Comparison of ENCODE assay signal across 7 mouse cellular contexts in the genomic region with DNA sequence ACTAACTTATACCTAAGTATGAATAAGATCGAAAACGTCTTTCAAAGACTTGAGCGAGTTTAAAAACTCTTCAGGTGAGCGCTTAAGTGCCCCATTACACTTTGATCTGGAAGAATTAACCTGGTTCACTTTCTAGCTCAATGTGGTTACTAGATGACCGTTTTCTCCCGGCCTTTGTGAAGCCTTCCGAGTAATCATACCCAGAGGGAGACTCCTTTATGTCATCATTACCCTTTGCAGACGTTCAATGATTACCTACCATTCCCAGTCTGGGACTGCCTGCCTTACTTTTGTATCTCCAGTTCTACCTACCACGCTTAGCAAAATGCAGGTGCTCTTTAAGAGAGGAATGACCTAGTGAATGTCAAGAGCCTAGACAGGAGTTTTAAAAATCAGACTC. TPM values are rescaled to one million over a fixed set of nuclear protein-coding genes. Genes with fewer than 3 reads are reported as not detected.
DNase-seq lines count a peak whose midpoint lies in the region; ATAC-seq and TF ChIP-seq lines count a peak whose summit lies in the region.

A gene (plus strand): TSS at position 301 of the 400 bp plus-strand sequence.

- no peaks in the 10 kb centered on the region for H3K9me3 ChIP-seq in erythroblast, embryonic 14.5 days (ENCODE audit: control insufficient read depth, low read length)
- H3K9me3 ChIP-seq in neural tube, embryonic 14.5 days (ENCODE audit: control insufficient read depth, low read length): no peaks in the 10 kb centered on the region

- no peaks in the 10 kb centered on the region for H3K27me3 ChIP-seq in C2C12 (ENCODE audit: control insufficient read depth, insufficient read depth, insufficient read length)
- H3K27me3 ChIP-seq in erythroblast, embryonic 14.5 days (ENCODE audit: control insufficient read depth): no peaks in the 10 kb centered on the region
- H3K27me3 ChIP-seq in neural tube, embryonic 14.5 days (ENCODE audit: control insufficient read depth, insufficient read depth, low read length): no peaks in the 10 kb centered on the region

- H3K27ac ChIP-seq in neural tube, embryonic 14.5 days (ENCODE audit: low read depth, low read length): peak within 1 kb of the TSS; percentile 88

- H3K4me3 ChIP-seq in C2C12 (ENCODE audit: insufficient read depth, poor library complexity, severe bottlenecking): peak within 1 kb of the TSS; percentile 35
- peak within 1 kb of the TSS; percentile 89 for H3K4me3 ChIP-seq in erythroblast, embryonic 14.5 days (replicated peaks)
- peak within 1 kb of the TSS; percentile 41 for H3K4me3 ChIP-seq in neural tube, embryonic 14.5 days (ENCODE audit: low read depth, low read length)

- peaks cover 48% of the 10 kb centered on the region for H3K4me1 ChIP-seq in erythroblast, embryonic 14.5 days (ENCODE audit: control insufficient read depth)
- peaks cover 25% of the 10 kb centered on the region for H3K4me1 ChIP-seq in neural tube, embryonic 14.5 days (ENCODE audit: control insufficient read depth, insufficient read depth, low read length)

- no peak for TF ChIP-seq CTCF in C2C12 (IDR thresholded peaks at IDR 0.05; ENCODE audit: control insufficient read depth, insufficient read depth, insufficient read length)

- peaks cover 31% of the 10 kb centered on the region for H3K79me3 ChIP-seq in C2C12 (ENCODE audit: low read depth)

- intact Hi-C loops in heart, postnatal 25 days (cut with DNase I): loop anchor here (5.0 to 10.0 kb wide), 4 partner anchors 66 to 162 kb away; a partner anchor contains a TSS
- intact Hi-C loops in left cerebral cortex, postnatal 4 days (cut with DNase I): no loop called here

- H3K9ac ChIP-seq in neural tube, embryonic 14.5 days (replicated peaks; ENCODE audit: low read depth, low read length): peak within 1 kb of the TSS; percentile 52

- no peak for ATAC-seq in CD4-positive, CD25-positive, alpha-beta regulatory T cell, adult 4 months
- ATAC-seq in neural tube, embryonic 14.5 days (ENCODE audit: low read depth): no peak

- H3ac ChIP-seq in C2C12 (ENCODE audit: control insufficient read depth, insufficient read length, low read depth): peak within 1 kb of the TSS; percentile 71

- H3K36me3 ChIP-seq in C2C12 (ENCODE audit: control insufficient read depth, insufficient read depth): peaks cover 5% of the 10 kb centered on the region
- H3K36me3 ChIP-seq in erythroblast, embryonic 14.5 days (ENCODE audit: control insufficient read depth): peaks cover 17% of the 10 kb centered on the region
- no peaks in the 10 kb centered on the region for H3K36me3 ChIP-seq in neural tube, embryonic 14.5 days (ENCODE audit: control insufficient read depth, insufficient read depth, low read length)

- DNase-seq in heart, postnatal 25 days (ENCODE audit: low spot score): no peak
- DNase-seq in left cerebral cortex, postnatal 4 days: no peak
- DNase-seq in testis, postnatal 14 days (ENCODE audit: low spot score): no peak

- peak within 1 kb of the TSS; percentile 74 for H3K4me2 ChIP-seq in neural tube, embryonic 14.5 days (ENCODE audit: low read depth, low read length)

- WGBS in neural tube, embryonic 14.5 days: 31% methylated on average over 9 of the region's 9 CpGs

- H3K79me2 ChIP-seq in C2C12 (ENCODE audit: control insufficient read depth, insufficient read depth): peaks cover 36% of the 10 kb centered on the region

TF ChIP-seq in C2C12, 6 proteins besides CTCF, POLR2A, EP300 and RAD21:
- TF ChIP-seq USF1 (IDR thresholded peaks at IDR 0.05; ENCODE audit: low read depth): no peak
- TF ChIP-seq MAX (IDR thresholded peaks at IDR 0.05): no peak

RNA-seq across cellular contexts. Expression of the gene that starts here (rescaled TPM):
- polyA plus RNA-seq in C2C12 (2012; fragmentation: generic; extraction: Trizol): 23.3 TPM
- polyA plus RNA-seq in CD4-positive, CD25-positive, alpha-beta regulatory T cell, adult 4 months (2017; shearing (Covaris generic)): 10 to 100 TPM; 13.9 to 27.5 TPM
- polyA plus RNA-seq in erythroblast, embryonic 14.5 days (2012): 2.0 and 2.6 TPM in 2 replicates
- total RNA-seq in heart, postnatal 25 days (2021): 100 to 1,000 TPM; 116 to 119 TPM
- total RNA-seq in left cerebral cortex, postnatal 4 days (2021): 10 to 100 TPM; 84.4 to 86.4 TPM
- 82.9 and 98.4 TPM in 2 replicates for polyA plus RNA-seq in neural tube, embryonic 14.5 days (2014; fragmentation: Nextera tagmentation; extraction: Ambion mirVana)

Comparison
In these comparisons a context has a peak if more than half of its experiments do, and no peak if none do; other contexts are left out.
1. H3K4me3 ChIP-seq: peak in every context shown above with its lines; median percentile 89 in erythroblast, embryonic 14.5 days; 41 in neural tube, embryonic 14.5 days; 35 in C2C12.